Mouse (Mus musculus) left cerebral cortex, adult 2 months (tissue): ENCODE measurements around the gene Exoc4. TPM values are rescaled to one million over a fixed set of nuclear protein-coding genes. Genes with fewer than 3 reads are reported as not detected.

Experiments used
- DNase-seq, 2 experiments: peaks; one replicate each; pipeline ENCODE4 v3.0.0; 2021 to 2022; ENCODE audit warnings: low spot score in 2 of 2, mixed read lengths in 1 of 2; ENCODE audit errors: extremely low spot score in 1 of 2
- H3K27ac ChIP-seq: fragments of 200-600 bp; 2 replicates; pipeline ENCODE4 v1.8.1; 2022
- H3K4me3 ChIP-seq: fragments of 200-600 bp; 2 replicates; pipeline ENCODE4 v1.8.1; 2022
- CTCF ChIP-seq: fragments of 200-600 bp; IDR thresholded peaks from 2 replicates; pipeline ENCODE4 v1.8.1; 2022; ENCODE audit warnings: antibody characterized with exemption, mild to moderate bottlenecking, moderate library complexity
- intact Hi-C: fragments of 180-260 bp; cut with DNase I; formaldehyde crosslinking; loops from one replicate; pipeline ENCODE4 v1.15.1; 2025
- total RNA-seq, 2 experiments: library from RNA; stranded (reverse); gene quantifications; 2 replicates each; pipeline ENCODE4 v1.2.3; 2021

Gene Exoc4
- total RNA-seq, 2 experiments from 2014 or later = 75.6 to 80.2 TPM

DNA sequence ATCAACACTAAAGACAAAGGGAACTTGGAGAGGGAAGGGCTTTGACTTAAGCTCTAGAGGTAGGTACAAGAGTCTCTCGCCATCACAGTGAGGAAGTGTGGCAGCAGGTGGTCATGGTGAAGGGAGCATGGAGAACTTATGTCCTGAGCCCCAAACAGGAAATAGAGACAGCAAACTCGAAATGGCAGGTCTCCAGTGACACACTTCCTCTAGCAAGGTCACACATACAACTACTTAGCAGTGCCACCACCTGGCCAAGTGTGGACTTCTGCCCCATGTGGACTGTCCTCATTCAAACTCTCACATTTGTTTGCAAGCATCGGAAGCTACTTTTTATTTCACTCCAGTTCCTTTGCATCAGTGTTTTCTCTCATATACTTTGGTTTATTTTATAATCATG is 74.0 kb downstream of the Exoc4 start:
- intact Hi-C loops = no loop called here
- no peak for DNase-seq
- no peak overlapping the region for H3K4me3 ChIP-seq
- TF ChIP-seq CTCF = no peak
- H3K27ac ChIP-seq = no peak overlapping the region

DNA sequence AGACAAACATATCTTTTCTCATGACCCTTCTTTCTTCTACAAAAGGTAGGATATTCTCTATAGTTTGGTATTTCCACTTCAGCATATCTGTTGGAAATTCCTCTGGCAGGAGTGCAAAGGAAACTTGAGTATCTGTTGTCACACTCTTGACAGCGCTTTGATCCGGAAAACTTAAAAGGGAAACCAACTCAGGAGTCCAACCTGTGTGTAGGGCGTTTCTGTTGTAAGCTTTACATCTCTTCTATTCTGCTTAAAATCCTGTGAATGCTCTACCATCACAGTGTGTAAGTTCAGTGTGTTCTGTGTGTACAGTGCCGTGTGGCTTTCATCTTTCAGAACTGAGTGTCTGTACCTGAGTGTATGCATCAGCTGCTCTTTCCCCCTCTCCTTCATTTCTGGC is 74.5 kb downstream of the Exoc4 start:
- H3K4me3 ChIP-seq = no peak overlapping the region
- no peak for DNase-seq
- no peak overlapping the region for H3K27ac ChIP-seq
- intact Hi-C loops = no loop called here
- no peak for TF ChIP-seq CTCF

DNA sequence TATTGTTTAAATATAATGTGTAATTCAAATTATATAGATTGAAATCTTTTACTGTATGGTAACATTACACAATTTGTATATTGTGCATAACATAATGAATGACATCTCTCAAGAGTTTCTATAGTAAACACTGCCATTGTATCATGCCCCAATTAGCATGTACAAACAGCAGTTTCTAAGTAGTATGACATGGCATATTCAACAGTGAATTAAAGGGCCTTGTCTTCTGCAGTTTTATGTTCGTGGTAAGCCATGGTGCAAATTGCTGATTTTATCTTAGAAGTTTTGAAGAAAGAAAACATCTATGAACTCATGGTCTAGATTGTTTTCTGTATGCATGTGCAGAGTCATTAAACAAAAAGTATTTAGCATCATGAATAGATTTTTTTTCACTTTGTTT is 79.4 kb downstream of the Exoc4 start:
- DNase-seq = no peak
- intact Hi-C loops = no loop called here
- H3K4me3 ChIP-seq = no peak overlapping the region
- H3K27ac ChIP-seq = no peak overlapping the region
- TF ChIP-seq CTCF = no peak

GRCm38 (mm10) chr6:33347088-33347775 is 98.3 kb downstream of the Exoc4 start:
- H3K4me3 ChIP-seq = no peak overlapping the region
- intact Hi-C loops = no loop called here
- TF ChIP-seq CTCF = no peak
- H3K27ac ChIP-seq = no peak overlapping the region
- no peak for DNase-seq

DNA sequence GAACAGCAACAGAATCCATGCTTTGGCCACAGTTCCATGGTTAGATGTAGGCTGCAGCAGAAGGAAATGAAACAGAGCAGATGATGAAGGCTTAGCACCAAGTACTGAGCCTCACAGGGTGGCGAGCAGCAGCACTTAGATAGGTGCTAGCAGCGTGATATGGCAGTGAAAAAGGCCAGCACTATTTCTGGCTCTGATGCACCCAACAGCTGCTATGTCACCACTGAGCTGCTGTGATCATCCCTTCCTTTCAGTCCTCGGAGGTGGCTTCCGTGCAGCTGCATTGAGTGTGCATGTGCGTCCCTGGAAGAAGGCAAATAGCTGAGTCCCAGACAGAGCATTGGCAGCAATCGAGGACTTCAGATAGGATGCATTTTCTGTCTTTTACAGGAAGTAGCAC is 112.7 kb downstream of the Exoc4 start:
- intact Hi-C loops = no loop called here
- peak; percentile 24 to 35 for DNase-seq
- Histone ChIP-seq H3K27ac (no peak overlapping the region; the same call in 1 of the 2 replicates), H3K4me3 (no peak overlapping the region)
- TF ChIP-seq CTCF = no peak

GRCm38 (mm10) chr6:33380517-33380916 is 131.6 kb downstream of the Exoc4 start:
- TF ChIP-seq CTCF = no peak
- intact Hi-C loops = no loop called here
- H3K4me3 ChIP-seq = no peak overlapping the region
- H3K27ac ChIP-seq = no peak overlapping the region
- DNase-seq = no peak

DNA sequence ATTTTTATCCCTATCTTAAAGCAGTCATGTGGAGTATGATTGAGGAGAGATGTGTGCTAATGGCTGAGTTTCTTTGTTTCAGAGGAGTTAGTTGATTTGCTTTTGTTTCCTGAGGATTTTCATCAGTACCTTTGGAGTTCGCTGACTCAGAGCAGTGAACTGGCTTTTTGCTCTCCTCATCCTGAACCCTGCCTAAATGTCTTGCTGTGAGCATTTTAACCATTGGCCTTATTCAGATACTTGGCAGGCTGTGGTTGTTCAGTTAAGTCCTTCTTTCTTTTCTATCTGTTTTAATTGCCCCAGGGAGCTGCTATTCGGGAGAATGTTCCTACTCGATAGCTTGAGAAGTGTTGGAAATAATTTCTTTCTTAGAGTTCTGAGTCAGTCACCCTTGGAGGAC is 133.3 kb downstream of the Exoc4 start:
- intact Hi-C loops = no loop called here
- no peak for DNase-seq
- no peak overlapping the region for H3K27ac ChIP-seq
- H3K4me3 ChIP-seq = no peak overlapping the region
- TF ChIP-seq CTCF = no peak

- intact Hi-C loops = no loop called here
- DNase-seq = no peak
- TF ChIP-seq CTCF = peak; percentile 42
Observed at GRCm38 (mm10) chr6:33392020-33392419, 143.1 kb downstream of the Exoc4 start.

DNA sequence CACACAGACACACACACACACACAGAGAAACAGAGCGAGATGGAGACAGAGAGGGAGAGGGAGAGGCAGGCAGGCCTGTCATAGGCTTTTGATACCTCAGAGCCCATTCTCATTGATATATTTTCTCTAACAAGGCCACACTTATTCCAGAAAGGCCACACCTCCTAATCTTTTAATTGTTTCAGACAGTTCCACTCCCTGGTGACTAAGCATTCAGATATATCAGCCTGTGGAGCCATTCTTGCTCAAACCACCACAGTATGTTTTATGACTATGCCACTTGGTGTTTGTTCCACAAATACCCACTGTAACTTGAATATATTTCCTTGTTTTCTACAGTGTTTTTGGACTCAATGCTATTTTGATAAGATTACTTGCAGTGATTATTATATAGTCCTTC is 150.6 kb downstream of the Exoc4 start:
- Histone ChIP-seq H3K4me3 (no peak overlapping the region), H3K27ac (no peak overlapping the region)
- intact Hi-C loops = no loop called here
- no peak for TF ChIP-seq CTCF
- no peak for DNase-seq

More at GRCm38 (mm10) chr6:33392020-33392419, 143.1 kb downstream of the Exoc4 start:
- H3K27ac ChIP-seq = no peak overlapping the region
- no peak overlapping the region for H3K4me3 ChIP-seq

GRCm38 (mm10) chr6:33401161-33401560 is 152.3 kb downstream of the Exoc4 start:
- H3K4me3 ChIP-seq = no peak overlapping the region
- no peak for DNase-seq
- intact Hi-C loops = loop anchor here (10.0 kb wide), 1 partner anchor 1736 kb away; no protein-coding TSS in a partner anchor
- no peak overlapping the region for H3K27ac ChIP-seq
- no peak for TF ChIP-seq CTCF

- Histone ChIP-seq H3K27ac (no peak overlapping the region), H3K4me3 (no peak overlapping the region)
- peak in 1 of 2 experiments; percentile 21 for DNase-seq
- peak; percentile 50 for TF ChIP-seq CTCF
- intact Hi-C loops = loop anchor here (10.0 kb wide), 1 partner anchor 1741 kb away; no protein-coding TSS in a partner anchor
Observed at GRCm38 (mm10) chr6:33405562-33406275, 156.8 kb downstream of the Exoc4 start.

DNA sequence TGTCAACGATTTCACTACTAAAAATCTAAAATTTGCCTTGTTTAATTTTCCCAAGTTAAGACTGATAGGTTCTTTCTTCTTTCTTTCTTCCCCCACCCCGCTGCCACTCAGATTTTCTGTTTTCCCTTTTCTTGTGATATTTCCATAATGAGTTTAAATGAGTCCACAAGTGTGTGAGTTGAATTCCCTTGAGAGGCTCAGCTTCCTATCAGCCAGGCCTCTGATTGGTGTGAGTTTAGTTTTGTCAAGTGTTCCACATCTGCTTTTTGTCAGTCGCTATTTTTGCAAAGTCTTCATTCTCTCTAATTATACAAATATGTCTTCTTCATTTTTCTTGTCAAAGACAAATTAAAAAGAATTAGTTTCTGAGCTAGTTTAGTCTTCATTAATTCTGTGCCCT is 160.7 kb downstream of the Exoc4 start:
- intact Hi-C loops = loop anchor here (10.0 kb wide), 1 partner anchor 1745 kb away; no protein-coding TSS in a partner anchor
- no peak for TF ChIP-seq CTCF
- Histone ChIP-seq H3K4me3 (no peak overlapping the region), H3K27ac (no peak overlapping the region)
- DNase-seq = no peak
